Mouse (Mus musculus) telencephalon, adult 2 months (tissue): ENCODE measurements around the gene Lpp.

Experiments used
- DNase-seq: peaks from one replicate; pipeline ENCODE4 v3.0.0-alpha.2; 2011; ENCODE audit warnings: low read depth, low spot score

The Lpp gene

DNA sequence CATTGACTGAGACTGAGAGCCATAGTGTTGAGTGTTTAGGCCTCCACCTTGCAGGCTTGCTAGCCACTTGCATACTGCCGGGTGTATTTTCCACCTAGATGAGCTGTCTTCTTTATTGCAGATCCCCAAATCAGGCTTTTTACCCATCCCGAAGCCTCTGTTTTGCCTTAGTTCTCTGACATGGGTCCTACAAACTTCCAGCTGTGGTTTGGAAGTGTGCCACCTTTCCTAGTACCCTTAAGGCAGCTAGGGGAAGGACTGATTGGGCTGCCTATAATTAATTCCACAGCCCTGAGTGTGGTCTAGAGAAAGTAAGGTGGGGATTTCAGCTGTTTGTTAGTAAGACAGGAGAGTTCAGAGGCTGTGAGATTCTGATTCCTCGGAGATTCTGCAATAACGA, 399.5 kb downstream of the Lpp start:
- no peak for DNase-seq

DNA sequence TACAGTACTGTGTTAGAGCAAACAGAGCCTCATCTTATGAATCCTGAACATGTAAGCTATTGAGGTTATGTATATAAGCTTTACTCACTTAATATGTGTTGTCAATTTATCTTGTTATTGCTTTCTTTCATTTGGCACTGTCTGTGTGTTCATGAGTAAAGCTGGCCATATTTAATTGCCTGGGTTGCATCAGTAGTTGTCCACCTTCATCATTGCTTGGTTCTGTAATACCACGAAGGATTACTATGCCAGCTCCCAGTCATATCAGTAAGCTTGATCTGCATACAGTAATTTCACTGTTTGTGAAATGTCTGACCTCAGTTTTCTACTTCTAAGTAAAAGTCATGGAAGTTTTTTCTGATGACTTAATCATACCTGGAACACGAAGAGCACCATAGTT, 401.4 kb downstream of the Lpp start:
- no peak for DNase-seq

- no peak for DNase-seq
Measured at GRCm38 (mm10) chr16:24801355-24801754, 408.0 kb downstream of the Lpp start.

DNA sequence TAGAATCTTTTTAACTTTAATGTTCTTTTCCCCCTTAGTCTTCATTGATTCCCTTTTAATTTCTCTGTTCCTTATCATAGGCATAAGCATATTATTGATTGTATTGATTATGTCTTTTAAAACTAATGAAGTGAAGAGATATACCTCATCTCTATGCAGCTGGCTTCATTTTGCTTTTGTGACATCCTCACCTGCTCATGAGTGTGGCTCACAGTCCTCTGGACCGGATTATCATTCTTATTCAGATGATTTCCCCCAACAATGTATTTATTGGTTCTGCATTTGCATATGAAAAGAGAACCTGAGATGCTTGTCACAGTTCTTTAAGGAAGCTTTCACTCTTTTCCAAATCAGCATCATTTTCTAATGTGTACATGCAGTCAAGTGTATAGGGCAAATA, 408.5 kb downstream of the Lpp start:
- DNase-seq: no peak

DNA sequence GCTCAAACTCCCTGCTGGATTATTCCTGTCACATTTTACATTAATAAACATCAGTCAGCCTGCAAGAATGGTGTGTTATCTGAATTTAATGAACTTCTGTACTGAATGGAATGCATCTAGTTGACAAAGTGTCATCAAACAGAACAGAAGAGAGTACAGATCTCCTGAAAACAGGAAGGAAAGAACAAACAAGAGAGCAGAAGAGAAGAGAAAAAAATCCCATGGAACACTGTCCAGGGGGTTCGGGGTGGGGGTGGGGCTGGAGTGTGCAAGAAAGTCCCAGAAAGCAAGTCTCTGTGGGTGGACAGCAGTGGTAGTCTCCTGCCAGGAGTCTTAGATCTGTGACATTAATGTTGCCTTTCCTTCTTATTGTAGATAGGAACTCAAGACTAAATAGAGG, 412.8 kb downstream of the Lpp start:
- no peak for DNase-seq

DNA sequence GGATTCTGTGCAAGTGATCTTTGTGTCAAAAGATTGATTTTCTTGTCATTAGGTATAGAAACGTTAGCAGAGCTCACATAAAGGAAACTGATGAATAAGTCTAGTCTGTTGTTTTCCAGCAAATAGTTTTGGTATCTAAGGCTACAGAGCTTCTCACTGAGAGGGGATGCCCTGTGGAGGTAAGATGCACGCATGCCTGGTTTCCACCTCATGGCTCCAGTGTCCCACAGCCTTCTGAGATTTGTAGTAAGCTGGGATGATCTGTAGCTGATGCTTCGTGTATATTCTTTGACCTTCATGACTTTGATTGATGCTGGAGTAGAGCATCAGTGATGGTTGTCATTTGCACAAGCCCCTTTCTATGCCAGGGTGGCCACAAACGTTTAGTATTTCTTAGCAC, 414.3 kb downstream of the Lpp start:
- no peak for DNase-seq

DNA sequence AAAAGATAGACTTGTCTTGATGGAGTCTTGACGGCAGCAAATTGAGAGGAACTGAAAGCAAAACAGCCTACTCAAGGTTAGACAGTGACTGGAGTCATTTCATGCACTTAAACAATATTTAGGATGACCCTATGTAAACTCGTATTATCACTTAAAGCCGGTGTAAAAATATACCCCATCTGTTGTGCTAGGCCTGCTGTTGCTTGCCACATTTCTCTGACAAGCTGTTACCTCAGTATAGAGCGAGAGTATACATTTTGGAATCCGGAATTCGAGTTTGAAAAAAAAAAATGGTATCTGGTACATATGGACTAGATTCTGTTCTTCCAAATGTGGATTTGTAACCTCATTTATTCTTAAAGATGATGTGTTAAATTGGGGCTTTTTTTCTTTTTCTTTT, 416.5 kb downstream of the Lpp start:
- peak; percentile 55 for DNase-seq

DNA sequence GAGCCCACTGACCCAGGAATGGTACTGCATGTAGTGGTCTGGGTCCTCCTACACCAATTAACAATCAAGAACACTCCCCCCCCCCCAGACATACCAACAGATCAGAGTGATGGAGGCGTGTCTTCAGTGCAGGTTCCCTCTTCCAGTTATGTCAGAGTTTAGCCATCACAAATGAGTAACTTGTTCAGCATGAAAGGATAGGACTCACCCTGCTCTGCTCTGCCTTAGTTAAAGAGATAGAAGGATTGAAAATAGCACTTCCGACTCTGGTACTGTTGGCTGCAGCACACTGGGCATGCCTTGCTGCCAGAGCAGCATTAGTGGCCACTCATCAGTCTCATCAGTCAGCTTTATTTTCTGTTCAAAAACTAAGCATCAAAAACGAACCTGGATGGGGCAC, 423.3 kb downstream of the Lpp start:
- no peak for DNase-seq

DNA sequence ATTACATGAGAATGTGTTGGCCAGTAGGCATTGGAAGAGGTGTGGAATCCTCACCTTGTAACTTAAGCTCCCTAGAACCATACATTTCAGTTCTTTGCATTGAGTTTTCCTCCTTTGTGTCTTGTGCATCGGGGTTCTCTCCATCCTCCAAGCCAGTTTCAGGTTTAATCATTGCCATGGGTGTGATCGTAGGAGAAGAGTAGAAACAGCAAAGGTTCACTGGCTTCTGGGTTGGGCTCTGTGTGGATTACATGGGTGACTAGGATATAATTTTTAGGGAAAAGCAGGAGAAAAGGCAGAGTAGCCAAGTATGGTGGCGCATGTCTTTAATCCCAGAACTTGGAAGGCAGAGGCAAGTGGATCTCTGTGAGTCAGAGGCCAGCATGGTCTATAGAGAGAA, 424.1 kb downstream of the Lpp start:
- no peak for DNase-seq

DNA sequence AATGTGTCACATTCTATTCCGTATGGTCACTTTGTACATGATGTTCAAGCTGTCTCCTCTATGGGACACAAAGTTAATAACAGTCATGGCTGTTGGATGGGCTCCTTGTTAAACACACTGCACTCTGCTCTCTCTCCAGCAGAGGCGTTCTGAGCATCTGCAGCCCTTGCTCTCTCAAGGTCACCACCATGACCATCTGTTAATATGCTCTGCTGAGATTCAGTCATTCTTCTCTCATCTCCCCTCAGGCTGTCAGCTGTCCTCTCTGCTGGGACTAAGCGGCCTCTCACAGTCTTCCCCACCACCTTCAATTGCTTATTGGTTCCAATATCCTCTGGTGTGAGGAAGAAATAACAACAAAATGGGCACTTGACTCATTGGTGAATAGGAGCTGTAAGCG, 425.8 kb downstream of the Lpp start:
- no peak for DNase-seq

DNA sequence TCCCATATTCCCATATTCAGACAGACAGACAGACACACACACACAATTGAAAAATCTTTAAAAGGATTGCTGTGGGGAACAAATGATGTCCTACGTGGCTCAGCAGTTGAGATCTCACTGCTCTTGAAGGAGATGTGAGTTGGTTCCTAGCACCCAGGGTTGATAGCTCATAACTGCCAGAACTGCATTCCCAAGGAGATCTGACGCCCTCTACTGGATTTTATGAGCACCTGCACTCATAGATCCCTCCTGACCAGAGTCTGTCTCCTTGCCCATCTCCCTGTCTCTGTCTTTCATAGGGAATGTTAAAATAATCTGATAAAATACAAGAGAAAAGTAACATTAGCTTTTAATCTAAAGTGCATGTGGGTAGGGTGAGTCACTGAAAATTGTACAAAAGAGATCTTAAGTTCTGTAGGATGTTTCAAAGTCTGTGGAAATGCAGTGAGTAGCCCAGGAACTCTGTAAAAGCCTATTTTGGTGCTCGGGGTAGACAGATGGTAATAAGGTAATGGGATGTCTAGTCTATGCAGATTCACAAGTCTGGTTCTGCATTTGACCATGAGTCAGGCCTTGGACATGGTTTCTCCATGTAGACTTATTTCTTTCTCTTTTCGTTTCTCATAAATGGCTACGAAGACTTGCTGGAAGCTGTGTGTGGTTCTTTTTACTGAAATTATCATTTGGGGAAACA, 429.0 kb downstream of the Lpp start:
- peak; percentile 23 for DNase-seq

GRCm38 (mm10) chr16:24822918-24823317, 429.6 kb downstream of the Lpp start:
- no peak for DNase-seq

DNA sequence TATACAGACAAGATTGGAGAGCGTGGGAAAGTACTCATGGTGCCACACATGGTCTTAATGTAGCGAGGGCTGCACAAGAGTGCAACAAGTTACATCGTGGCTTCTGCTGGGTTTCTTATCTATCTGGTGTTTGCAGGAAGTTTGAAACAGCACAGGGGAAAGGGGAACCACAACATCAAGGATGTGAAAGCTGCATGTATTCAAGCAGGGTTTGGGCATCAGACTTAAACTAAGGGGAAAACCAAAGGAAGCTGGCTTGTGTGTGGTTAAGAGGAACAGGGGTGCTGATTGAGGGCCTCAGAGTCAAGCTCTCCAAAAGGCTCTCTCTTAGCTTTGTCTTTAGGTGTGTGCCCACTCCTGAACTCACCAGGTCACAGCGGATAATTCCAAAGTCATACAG, 433.1 kb downstream of the Lpp start:
- DNase-seq: no peak

- DNase-seq: no peak
Measured at GRCm38 (mm10) chr16:24828207-24828803, 435.0 kb downstream of the Lpp start.

- DNase-seq: no peak
Measured at GRCm38 (mm10) chr16:24829860-24830259, 436.6 kb downstream of the Lpp start.

- DNase-seq: no peak
Measured at GRCm38 (mm10) chr16:24830939-24831338, 437.6 kb downstream of the Lpp start.

GRCm38 (mm10) chr16:24833221-24833620, 439.9 kb downstream of the Lpp start:
- DNase-seq: no peak

- no peak for DNase-seq
Measured at GRCm38 (mm10) chr16:24834536-24834935, 441.2 kb downstream of the Lpp start.

DNA sequence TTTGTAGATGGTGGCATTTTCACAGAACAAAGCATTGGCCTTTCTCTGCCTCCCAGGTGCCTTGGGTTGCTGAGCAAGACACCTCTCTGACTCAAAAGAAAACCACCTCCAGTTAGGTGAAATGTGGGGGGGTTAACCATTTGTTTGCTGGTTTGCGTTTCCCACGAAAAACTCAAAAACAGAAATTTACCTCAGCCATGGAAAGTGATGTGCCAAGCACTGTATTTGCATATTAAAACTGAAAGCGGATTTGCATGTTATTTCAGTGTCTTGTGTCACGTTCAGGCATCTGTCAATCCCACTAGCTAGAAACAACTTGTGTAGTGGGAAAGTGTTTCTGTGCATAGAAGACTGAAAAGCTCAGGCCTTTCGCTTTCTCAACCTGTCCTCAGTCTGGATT, 443.2 kb downstream of the Lpp start:
- DNase-seq: no peak

- no peak for DNase-seq
Measured at GRCm38 (mm10) chr16:24839018-24839417, 445.7 kb downstream of the Lpp start.

- no peak for DNase-seq
Measured at GRCm38 (mm10) chr16:24840073-24840472, 446.8 kb downstream of the Lpp start.

DNA sequence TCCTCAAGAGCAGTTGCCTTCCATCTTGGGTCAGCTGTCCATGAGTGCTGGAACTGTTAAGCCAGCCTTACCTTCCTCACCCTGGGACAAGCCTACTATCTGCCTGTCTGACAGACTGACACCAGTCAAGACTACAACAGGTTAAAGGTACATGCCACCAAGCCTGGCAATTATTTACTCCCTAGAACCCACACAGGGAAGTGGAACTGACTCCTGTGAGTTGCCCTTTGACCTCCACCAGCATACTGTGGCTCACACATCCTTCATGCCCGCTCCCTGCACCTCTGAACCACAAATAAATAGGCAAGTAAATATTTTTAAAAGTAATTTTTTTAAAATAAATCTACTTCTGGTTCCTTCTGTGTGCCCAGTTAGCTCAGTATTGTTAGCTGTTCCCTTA, 452.8 kb downstream of the Lpp start:
- no peak for DNase-seq

DNA sequence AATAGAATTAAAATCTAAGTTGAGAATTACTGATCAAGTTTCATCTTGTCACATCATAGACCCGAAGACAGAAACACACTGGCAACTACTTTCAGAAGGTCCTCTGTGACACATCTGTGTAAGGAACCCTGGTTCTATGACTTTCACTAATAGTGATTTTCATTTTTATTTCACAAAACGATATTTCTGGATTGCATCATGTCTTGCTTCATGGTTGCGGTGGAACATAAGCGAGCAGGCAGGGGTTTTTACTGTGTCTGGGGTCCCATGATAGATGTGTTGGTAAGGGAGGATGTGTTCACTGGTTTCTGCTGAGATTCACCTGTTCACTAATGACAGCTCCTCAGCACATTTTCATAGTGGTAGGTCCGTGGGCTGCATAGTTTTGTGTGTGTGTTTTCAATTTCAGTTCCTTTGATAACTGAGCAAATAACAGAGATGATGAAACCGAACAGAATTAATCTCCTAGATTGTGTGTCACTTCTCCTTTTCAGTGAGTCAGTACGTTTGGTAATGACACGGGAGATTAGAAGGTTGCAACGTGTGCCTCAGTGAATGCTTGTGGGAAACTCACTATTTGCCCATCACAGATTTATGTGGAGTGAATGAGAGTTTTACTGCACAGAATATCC, 466.3 kb downstream of the Lpp start:
- no peak for DNase-seq
